Mouse (Mus musculus) right cerebral cortex, postnatal 4 days (tissue): ENCODE measurements around the gene Spn.
A peak's percentile ranks its signal among the peaks of the same experiment; 100 is the strongest.

ENCODE experiments used
- DNase-seq: peaks from one replicate; pipeline ENCODE4 v3.0.0-alpha.2; 2022

Gene Spn

DNA sequence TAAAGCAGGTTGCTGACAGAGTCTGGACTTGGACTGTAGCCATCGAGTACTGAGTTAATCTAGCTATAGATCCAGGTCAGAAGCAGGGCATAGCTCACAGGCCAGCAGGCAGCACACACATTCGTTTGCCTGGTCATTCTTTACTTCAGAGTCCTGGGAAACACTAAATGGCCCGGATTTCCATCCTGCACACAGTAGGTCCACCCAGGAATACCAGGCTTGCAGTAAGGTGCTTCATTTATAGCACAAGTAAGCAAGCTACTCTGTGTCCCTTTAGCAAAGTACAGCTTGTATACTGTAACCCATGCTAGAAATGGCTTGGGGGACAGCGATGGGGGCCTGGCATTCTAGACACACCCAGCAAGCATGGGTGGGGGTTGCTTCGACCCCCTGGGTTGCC is 1.9 kb upstream of the Spn start:
- DNase-seq = no peak

DNA sequence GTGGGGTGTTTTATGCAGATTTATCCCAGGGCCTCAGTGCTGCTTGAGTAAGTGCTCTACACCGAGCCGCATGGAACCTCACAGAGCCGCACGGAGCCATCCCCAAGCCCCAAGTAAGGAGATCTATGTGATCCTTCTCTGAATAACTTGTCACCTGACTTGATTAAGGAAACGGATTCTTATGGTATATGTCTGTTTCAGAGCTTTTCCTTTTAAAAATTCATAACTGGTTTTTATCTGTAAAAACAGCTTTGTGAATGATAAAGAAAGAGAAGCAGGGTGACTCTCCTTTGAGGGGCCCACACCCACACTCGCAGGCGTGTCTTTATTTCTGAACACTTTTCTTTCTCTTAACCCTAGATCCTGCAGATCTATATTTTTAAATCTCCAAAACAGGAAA is 1.5 kb upstream of the Spn start:
- no peak for DNase-seq

DNA sequence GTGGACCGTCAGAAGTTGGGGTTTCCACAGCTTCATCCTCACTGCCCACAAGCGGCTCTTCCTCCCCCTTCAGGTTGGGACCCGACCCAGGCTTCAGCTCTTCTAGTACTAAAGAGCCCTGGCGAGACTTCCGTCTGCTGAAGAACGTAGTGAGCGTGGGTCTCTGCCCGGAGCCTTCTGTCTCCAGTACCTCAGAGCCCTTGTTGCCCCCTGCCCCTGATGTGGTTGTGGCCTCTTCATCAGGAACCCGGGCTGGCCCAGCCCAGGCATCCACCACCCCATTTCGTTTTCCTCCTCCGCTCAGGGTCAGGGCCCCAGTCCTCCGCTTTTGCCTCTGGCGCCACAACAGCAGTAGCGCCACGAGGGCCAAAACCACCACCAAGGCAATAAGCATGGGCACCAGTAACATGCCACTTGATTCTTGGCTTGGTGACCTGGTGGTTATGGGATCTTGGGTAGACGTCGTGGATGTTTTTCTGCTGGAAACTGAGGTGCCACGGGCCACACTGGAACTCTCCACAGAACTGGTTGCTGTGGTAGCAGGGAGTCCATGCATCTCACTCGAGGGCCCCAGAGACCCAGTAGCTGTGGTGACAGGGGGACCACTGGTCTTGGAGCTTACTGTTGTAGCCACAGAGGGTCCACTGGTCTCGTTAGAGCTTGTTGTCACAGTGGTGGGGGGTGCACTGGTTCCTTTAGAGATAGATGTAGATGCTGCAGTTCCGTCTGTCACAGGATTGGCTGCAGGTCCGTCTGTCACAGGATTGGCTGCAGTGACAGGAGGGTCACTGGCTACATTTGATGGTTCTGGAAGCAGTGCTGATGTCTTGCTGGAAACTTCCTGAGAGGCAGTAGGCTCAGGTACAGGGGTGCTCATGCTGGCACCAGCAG is 1.2 kb downstream of the Spn start:
- DNase-seq = no peak

DNA sequence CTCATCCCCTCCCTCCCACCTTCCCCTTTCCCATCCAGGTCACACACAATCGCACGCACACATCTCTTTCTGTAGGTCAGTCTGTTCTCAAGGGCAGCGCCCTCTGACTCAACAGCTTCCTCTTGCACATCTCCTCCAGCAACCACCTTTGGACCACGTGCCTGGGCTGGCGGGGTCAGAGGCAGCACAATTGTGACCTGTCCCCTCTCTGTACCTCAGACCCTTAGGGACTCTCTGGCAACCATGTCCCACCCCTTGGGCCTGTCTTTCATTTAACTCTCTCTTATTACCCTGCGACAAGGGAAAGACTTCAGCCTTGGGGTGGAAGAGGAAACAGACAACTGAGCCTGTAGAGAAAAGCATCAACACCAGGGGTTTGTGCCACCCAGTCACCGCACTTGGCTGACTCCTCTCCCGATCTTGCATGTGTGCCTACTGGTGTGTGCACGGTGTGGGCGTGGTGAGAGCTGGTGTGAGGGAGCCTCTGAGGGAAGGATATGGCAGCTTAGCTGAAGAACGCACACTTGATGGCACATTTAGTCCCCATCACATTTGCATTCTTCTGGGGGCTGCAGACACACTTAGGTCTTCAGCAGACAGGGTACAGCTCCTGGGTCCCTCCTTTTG is 2.7 kb downstream of the Spn start:
- no peak for DNase-seq

DNA sequence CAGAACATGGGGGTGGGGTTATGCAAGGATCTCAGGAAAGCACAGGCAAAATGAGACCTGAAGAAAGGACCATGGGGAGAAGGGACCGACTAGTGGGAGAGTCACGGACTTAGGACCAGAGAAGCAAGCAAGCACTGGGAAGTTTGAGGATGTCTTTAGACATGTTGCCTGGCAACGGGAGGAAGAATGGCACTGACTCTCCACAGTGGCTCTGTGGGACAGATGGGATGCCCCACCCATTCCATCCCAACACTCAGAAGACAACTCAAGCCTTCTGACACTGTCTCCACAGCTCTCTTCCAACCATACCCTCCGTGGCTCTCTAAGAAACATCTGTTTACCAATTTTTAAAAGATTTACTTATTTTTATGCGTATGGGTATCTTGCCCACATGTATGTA is 4.5 kb downstream of the Spn start:
- DNase-seq = no peak

DNA sequence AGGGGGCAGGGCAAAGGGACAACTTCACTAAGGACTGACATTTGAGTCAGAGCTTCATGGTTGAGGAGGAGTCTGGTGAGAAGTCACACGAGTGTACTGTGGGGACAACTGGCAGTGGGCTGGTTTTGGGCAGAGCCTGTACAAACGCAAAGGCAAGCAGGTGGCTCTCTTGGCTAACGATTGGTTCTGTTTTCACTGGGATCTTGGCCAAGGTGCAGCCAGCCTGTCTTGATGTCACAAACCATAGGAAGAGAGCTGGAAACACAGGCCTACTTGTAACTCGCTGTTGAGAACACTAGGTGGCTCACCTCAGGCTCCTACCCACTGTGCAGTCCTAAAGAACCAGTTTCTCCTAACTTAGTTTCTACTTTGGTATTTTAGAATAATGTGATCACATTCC is 8.0 kb downstream of the Spn start:
- DNase-seq = no peak

DNA sequence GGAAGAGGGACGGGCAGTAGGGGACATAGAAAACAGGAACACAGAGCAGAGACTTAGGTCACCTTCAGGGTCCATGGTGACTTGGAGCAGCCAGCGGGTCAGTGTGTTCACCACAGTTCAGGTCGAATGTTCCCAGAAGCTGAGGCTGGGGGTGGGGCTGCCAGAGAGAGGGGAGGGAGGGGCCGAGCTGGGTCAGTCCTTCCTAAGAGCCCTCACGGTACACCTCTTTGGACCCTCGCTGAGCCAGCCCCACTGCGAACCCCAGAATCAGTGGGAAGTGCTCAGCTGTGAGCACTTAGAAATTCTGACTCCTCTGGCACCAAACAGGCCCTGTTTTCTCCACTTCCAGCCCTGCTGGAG is 15.7 kb downstream of the Spn start, which contains the start of gene Qprt:
Qprt (minus strand) TSS at position 316 of the 360 bp plus-strand sequence.
- no peak for DNase-seq

DNA sequence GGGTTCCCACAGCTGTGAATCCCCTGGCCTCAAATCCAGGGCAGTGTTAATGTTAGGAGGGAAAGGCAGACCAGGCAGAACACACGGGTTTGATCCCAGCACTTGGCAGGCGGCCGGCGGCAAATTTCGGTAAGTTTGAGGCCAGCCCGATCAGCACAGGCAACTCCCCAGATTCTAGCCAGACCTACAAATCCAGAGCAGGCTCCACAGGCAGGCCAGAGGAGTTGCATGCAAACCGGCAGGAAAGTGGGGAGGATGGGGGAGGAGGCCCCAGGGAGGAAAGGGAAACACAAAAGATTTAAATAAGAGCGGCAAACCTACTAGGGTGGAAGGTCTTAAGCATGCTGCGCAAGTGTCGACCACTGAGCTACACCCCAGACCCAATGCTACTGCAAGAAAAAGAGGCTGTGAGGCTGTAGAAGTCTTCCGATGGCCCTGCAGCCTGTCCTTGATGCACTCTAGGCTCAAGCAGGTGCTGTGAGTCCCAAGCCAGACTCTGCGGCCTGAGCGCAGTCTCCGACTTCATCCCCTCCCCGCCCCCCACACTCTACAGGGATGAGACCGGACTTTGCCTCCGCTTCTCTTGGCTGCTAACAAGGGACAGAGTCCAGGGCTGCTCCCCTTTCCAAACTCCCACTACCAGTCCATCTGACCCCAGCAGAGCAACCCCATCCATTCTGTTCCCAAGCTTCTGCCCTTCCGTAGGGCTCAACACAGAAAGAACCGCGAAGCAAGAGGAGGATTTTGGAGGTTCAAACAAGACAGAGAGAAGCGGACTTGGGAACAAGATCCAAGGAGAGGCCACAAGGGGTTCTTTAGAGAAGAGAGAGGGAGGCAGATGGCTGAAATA is 16.3 kb downstream of the Spn start:
- no peak for DNase-seq

DNA sequence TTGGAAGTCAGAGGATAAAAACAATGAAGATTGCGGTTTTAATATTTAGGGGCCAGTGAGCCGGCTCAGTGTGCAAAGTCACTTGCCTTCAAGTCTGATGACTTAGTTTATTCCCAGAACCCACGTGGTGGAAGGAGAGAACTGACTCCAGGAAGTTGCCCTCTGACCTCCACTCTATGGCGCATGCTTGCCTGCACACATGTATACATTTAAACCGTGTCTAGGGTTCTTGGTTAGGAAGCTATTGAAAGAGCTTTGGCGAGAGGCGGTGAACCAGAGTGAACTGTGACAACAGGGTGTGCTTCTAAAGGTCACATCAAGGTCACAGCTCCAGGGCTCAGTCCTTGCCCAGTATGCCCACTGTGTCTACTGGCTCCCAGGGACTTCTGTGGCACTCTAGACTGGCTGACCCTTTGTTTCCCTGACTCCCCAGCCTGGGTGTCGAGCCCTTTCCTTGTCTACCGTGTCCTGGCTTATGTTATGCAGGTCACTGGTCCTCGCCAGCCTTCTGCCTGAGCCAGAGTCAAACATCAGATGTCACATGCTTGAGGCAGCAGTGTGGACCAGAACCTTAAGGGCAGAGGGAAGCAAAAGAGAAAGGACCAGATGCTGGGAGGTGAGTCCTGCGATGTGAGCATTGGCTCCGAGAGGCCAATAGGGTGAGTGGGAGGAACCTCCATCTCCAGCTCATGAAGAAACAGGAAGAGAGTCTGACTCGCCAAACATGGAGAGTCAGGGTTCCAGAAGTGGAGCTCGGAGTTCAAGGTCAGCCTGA is 18.8 kb downstream of the Spn start:
- no peak for DNase-seq

DNA sequence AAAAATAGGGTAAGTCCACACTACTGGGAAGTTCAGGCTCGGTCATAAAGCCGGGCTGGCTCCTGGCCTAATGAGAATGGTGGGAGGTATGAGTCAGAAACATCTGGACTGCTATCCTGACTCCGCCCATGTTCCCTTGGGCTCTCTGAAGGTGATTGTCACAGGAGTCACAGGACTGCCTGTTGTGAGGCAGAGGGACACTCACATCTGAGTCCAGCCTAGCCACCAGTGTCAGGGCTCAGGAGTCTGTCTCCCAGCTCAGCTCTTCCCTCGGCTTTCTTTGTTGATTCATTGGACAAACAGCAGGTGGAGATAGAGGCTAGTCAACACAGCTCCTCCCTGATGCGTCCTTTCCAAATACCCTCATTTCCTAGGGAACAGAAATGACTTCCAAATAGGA is 19.7 kb downstream of the Spn start:
- DNase-seq = no peak

DNA sequence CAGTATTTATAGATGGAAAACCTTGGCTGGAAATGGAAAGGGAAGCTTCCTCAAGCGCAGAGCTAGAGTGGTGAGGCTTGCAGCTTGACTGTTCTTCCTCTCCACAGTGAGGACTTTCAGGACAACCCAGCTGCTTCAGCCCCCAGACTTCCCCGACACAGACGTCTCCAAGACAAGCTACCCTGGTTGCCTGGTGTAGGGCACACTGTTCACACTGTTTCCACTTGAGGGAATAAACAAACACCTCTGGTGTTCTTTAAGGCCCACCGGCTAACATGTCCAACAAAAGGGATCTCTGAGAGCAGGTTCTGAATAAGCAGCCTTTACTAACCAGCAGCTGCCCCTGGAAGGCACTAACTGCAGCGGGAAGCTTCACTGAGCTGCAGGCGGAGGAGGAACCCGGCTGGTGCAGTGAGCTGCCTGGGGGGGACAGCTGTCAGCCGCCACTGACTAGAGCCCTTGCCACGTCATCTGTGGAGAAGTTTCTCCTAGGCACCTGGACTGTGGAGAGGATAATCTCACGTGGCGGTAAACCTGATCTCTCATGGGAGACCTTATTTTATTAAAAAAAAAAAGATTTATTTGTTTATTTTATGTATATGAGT is 21.2 kb downstream of the Spn start:
- DNase-seq = no peak

DNA sequence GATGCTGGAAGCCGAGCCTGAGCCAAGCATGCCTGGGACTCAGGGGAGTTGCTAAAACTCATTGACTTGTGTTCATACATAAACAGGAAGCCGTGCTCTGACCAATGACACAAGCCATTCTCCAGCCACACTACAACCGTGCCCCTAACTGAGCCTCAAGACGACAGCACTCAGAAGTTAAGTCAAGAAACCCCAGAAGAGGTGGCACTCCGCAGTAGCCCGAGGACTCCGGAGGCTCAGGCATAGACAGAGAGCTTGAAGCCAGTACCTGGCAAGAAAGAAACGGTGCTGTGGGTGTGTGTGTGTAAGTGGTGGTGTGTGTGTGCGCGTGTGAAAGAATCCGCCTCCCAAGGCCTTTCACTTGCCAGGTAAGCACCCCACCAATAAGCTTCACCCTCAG is 22.7 kb downstream of the Spn start:
- no peak for DNase-seq

DNA sequence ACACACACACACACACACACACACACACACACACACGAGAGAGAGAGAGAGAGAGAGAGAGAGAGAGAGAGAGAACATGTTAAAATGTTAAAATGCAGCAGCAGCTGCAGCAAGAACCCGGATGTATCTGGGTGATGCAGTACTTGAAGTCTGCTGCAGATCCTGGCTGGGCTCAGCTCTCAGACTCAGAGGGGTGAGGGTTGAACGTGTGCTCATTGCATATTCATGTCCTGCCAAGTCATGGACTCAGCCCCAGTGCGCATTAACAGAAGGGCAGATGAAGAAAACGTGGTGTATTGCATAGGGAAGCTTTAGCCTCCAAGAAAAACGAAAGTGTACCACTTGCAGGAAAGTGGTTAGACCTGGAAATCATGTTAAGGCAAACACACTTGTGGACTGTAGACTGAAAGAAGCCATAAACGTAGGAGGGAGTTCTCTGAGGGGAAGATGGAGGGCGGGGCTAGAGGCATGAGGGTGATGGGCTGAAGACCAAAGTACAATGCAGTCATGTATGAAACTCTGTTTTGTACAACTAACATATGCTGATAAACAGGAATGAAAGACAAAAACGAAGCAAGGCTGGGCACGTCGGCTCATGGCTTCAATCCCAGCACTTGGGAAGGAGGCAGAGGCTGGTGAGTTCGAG is 23.9 kb downstream of the Spn start:
- no peak for DNase-seq

DNA sequence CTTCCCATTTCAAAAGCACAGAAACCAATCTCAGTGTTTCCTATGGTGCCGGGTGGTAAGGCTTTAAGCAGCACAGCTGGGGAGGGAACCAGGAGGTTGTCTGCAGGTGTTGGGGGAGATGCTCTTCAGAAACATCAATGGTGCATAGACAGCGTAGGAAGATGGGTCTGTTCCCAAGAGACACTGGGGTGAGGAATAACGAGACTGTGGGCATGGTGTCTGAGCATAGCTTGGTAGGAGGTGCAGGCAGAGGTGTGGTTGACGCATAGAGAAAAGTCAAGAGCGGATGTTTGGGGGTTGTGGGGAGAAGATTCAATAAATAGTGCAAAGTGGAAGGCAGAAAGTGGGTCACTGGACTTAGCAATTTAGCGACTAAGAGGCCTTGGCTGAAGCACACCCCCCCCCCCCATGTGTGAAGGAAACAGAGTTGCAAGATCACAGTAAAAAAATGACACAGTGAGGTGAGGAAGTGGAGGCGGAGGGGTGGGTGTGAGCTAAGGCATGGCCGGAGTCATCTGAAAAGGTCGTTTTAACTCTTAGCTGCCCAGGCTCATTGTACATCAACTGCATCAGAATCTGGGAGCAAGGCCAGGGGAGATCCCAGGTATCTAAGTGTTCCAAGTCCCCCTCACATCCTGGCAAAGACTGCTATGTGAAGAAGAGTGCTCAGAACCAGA is 24.6 kb downstream of the Spn start:
- no peak for DNase-seq

DNA sequence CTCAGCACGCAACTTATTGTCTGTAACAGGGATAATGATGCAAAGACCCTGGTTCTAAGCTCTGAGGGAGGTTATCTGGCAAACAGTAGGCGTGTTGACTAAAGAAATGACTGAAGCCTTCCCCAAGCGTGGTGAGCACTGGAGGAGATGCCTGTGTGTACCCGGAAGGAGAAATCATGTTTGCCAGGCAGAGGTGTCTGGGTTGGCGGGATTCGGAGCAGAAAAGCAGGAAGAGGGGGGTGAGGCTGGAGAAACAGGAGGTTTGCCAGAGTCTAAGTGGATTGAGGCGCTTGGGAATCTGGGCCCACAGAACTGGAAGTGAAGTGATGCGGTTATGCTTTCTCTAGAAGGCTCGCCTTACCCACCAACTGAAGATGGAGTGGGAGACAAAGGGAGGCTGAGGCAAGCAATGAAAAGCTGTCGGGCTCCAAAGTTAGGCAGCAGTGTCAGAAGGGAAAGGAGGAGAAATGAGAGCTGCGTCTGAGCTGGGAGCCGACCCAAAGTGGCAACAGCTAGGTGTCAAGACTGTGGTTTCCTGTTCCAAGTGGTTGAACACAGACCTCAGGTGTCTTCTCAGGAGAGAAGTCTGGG is 25.3 kb downstream of the Spn start:
- no peak for DNase-seq

DNA sequence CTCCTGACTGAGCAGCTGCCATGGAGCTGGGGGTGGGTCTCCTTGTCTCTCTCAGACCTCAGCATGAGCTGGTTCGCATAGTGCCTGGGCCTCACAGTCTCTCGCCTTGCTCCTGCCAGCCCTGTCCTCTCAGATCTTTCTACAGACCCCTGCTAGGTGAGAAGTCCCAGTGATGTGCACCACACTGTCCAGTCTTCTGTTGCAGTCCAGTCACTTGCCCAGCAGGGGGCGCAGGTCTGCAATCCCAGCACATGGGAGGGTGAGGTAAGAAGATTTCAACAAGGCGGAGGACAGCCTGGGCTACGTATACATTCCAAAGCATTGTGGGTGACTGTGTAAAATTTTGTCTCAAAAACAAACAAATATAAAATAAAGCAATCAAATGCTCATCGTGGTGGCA is 26.2 kb downstream of the Spn start:
- DNase-seq = peak; percentile 60

DNA sequence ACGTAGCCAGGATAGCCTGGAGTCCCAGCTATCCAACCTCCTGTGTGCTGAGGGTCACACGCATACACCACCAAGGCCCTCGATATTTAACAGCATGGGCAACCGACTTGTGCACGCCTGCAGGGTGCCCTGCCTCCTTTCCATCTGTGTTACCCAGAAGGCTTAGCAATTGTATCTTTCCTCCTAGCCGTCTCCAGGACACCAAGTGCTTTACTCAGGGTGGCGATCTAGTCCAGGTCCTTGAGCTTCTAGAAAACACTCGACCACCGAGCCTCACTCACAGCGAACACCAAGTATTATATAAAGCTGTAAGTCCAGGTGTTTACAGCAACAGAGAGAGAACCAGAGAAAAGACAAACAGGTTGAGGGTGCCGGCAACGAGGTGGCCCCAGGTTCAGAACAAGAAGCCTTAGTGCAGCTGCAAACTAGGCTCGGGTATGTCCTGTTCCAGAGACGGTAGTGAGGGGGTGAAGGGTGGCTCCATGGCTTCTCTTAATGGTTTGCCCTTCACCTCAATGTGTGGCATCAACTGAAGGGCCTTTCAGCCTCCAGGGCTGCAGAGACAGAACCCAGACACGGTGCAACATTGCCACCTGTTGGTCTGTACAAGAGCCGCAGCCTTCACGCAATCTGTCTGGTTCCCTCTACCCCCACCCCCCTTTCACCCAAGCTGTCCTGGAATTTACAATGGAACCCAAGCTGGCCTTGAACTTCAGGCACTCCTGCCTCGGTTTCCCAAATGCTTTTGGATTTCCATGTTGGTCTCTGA is 27.2 kb downstream of the Spn start:
- DNase-seq = peak; percentile 75

DNA sequence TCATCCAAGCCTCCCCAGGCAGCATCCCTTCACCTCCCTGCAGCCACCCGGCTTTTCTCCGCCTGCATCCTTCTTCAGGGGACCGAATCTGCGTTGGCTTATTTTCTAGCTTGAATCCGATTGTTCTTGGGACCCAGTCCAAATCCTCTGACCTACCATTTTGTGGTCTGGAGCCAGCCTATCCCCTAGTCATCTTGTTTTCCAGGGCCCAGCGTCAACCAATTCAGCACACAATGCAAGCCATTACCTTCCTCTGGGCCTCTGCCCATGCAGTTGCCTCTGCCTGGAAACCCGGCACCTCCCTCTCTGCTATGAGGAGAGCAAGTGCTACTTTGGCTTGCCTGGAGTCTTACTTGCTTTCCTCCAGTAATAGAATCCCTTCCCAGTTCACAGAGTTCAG is 32.1 kb downstream of the Spn start:
- DNase-seq = no peak

DNA sequence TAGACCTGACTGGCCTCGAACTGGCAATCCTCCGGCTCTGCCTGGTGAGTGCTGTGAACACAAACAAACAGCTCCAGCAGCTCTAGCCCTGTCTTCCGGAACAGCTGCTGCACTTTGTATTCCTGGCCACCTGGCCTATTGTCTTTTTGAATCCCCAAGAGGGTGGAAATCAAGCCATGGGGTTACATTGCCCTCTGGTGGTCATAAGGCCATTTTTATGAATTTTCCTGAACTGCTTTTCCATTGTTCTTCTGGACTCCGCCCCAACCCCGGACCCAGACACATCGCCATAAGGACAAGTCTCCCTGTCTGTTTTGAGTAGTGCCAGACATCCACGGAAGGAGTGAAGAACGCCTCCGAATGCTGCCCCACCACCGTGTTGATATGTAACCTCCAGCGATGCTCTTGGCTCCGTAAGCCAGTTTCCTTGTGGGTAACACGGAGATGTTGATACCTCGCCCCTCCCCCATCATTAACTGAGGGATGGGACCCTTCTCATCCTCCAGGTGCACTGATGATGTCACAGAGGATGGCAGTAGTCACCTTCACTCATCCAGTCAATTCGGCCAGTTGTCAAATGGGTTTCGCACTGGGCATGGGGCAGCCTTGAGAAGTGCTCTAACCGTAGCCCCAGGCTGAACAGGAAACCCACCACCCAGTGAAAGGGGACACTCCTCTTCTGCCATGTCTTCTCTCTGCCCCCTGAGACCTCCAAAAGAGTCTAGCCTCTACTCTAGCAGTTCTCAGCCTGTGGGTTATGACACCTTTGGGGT is 32.9 kb downstream of the Spn start:
- DNase-seq = peak; percentile 62
